Mouse (Mus musculus) lung, embryonic 14.5 days (tissue): ENCODE data around the gene Fmnl2. TPM values are rescaled to one million over a fixed set of nuclear protein-coding genes. Genes with fewer than 3 reads are reported as not detected.
A peak's percentile ranks its signal among the peaks of the same experiment; 100 is the strongest.

Experiments used
- ATAC-seq: fragments of 200-750 bp; cut with Nextera tagmentation; 2 replicates; pipeline ENCODE4 v1.8.0; 2017; ENCODE audit warnings: mild to moderate bottlenecking, moderate TSS enrichment, moderate library complexity; ENCODE audit not compliant: insufficient read depth
- DNase-seq: peaks from one replicate; pipeline ENCODE4 v3.0.0-alpha.2; 2015
- H3K27ac ChIP-seq: fragments of 300-500 bp; sonication (generic); 2 replicates; pipeline ENCODE4 v1.5.1; 2014; ENCODE audit warnings: low read depth, mild to moderate bottlenecking, moderate library complexity
- H3K27me3 ChIP-seq: fragments of 300-500 bp; sonication (generic); 2 replicates; pipeline ENCODE4 v1.6.1; 2014; ENCODE audit warnings: low read length, control low read depth; ENCODE audit not compliant: insufficient read depth
- H3K36me3 ChIP-seq: fragments of 300-500 bp; sonication (generic); 2 replicates; pipeline ENCODE4 v1.6.1; 2014; ENCODE audit warnings: control low read depth; ENCODE audit not compliant: insufficient read depth
- H3K4me1 ChIP-seq: fragments of 300-500 bp; sonication (generic); 2 replicates; pipeline ENCODE4 v1.6.1; 2014; ENCODE audit warnings: antibody characterized with exemption, control low read depth; ENCODE audit not compliant: insufficient read depth
- H3K4me2 ChIP-seq: fragments of 300-500 bp; sonication (generic); 2 replicates; pipeline ENCODE4 v1.6.1; 2014; ENCODE audit warnings: mild to moderate bottlenecking
- H3K4me3 ChIP-seq: fragments of 300-500 bp; sonication (generic); 2 replicates; pipeline ENCODE4 v1.5.1; 2014; ENCODE audit warnings: low read depth, low read length
- H3K9ac ChIP-seq: fragments of 300-500 bp; sonication (generic); 2 replicates; pipeline ENCODE4 v1.6.1; 2014
- H3K9me3 ChIP-seq: fragments of 300-500 bp; sonication (generic); 2 replicates; pipeline ENCODE4 v1.6.1; 2016; ENCODE audit warnings: low read depth, low read length, control low read depth
- CTCF ChIP-seq: IDR thresholded peaks from 2 replicates; pipeline ENCODE4 v1.5.1; 2016; ENCODE audit warnings: antibody characterized with exemption, low read depth
- WGBS: fragments of 180-500 bp; shearing (Covaris S2); extraction: QIAGEN DNeasy Blood & Tissue Kit; methylation state at CpG from one replicate; pipeline ENCODE4 v1.1.7; 2014; 5-methylcytosine and 5-hydroxymethylcytosine counted together
- polyA plus RNA-seq: library from polyadenylated mRNA; unstranded; fragments of >200 nt; fragmentation: Nextera tagmentation; extraction: Ambion mirVana; gene quantifications from 2 replicates; pipeline ENCODE4 v1.2.1, GENCODE M21; 2014

The Fmnl2 gene
- polyA plus RNA-seq, 1 experiment from 2014 or later: 5.0 TPM

DNA sequence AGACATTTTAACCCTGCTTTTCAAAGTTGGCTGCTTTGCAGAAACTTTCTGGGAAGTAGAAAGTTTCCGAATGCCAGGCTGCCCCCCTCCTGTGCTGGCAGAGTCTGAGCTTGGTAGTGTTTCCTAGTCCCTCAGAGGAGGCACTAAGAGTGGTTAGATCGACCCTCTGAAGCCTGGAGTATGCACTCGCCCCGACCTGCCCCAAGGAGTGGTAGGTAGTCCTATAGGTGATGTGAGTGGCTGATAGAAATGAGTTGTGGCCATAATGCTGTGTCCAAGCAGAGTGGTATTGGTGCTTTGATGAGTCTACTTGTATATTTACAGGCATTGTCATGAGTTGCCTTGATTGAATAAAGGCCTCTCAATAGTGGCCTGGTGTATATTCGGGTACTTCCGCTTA lies 116.4 kb downstream of the Fmnl2 start:
- Histone ChIP-seq H3K36me3 (no peaks in the 10 kb centered on the region), H3K4me3 (no peak overlapping the region), H3K9ac (no peak overlapping the region), H3K4me1 (0 out of 2 replicates have a peak, but pooled peaks cover 3% of the 10 kb centered on the region), H3K27ac (no peak overlapping the region), H3K9me3 (no peaks in the 10 kb centered on the region), H3K4me2 (no peak overlapping the region), H3K27me3 (no peaks in the 10 kb centered on the region)
- DNase-seq (no peak), ATAC-seq (no peak)
- no peak for TF ChIP-seq CTCF
- WGBS: 89% methylated on average over 6 of the region's 6 CpGs

DNA sequence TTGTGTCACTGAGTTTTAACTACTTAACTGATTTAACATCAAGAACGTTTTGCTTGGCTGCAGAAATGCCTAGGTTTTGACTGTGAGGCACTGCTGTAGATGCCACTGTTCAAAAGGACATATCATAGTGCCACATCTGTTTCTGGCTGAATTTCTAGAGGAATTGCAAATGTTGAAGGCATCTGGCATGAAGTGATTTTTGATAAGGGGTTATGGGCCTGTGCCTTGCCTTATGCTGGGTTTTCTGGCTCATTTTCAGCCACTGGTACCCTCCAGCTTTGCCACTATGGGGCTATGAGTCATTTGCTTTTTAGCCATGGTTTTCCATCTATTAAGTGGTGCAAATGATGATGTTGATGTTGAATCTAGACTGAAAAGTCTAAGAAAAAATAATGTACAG lies 117.1 kb downstream of the Fmnl2 start:
- WGBS: 67% methylated on average over 1 of the region's 1 CpGs
- no peak for TF ChIP-seq CTCF

DNA sequence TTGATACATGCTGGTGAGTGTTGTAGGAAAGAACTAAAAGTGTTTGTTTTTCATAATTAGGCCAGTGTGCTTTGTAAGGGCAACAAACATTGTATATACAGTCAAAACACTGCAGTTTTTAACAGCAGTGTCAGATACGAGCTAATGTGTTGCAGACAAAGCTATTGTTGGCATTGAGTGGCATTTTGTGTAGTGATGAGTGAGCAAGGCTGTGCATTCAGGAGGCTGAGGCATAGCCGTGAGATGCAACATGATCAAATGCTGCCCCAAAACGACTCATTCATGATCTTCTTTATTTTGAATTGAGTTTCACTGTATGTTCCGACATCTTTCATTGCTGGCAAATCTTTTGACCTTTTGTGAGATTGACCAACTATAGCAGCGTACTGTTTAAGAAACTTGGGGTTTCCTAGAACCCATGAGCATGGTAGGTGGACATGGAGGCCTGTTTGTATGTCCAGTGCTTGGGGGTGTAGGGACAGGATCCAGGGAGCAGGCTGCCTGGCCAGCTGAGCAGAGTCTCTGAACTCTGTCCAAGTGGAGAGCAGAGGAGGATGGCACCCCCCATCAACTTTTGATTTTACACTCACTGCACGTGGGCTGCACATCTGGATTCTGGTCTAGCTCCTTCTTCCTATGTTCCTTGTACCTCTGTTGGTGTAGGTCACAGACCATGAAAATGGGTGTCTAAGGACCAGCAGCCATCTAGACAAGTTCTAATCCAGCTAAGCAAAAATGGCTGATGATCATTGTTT lies 120.4 kb downstream of the Fmnl2 start:
- Histone ChIP-seq H3K27me3 (no peaks in the 10 kb centered on the region), H3K27ac (no peak overlapping the region), H3K4me3 (no peak overlapping the region), H3K36me3 (no peaks in the 10 kb centered on the region), H3K9me3 (no peaks in the 10 kb centered on the region), H3K9ac (no peak overlapping the region), H3K4me1 (peaks cover 10% of the 10 kb centered on the region; the same call in 1 of the 2 replicates), H3K4me2 (no peak overlapping the region)
- 83% methylated on average over 6 of the region's 6 CpGs for WGBS
- DNase-seq: no peak
- no peak for TF ChIP-seq CTCF
- ATAC-seq: no peak

More for the DNA sequence above, 117.1 kb downstream of the Fmnl2 start:
- Histone ChIP-seq H3K4me1 (peaks cover 5% of the 10 kb centered on the region; the same call in 1 of the 2 replicates), H3K4me2 (no peak overlapping the region), H3K27me3 (no peaks in the 10 kb centered on the region), H3K9me3 (no peaks in the 10 kb centered on the region), H3K4me3 (no peak overlapping the region), H3K27ac (no peak overlapping the region), H3K9ac (no peak overlapping the region), H3K36me3 (no peaks in the 10 kb centered on the region)
- ATAC-seq (no peak), DNase-seq (no peak)

DNA sequence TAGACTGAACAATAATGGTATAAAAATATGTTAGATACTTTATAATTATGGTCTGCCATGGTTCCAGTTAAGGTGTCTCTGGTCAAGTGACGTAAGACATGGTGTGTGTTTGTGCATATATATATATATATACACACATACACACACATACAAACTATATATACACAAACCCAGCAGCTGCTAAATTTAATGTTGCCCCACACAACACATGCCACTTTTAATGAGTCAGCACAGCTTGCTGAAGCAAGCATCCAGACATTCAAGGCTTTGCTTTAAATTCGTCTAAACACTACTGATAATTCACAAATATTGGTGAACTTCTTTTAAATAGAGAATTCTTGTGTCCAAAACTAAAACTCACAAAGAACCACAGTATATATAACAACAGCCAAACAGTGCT lies 121.1 kb downstream of the Fmnl2 start:
- H3K36me3 ChIP-seq: no peaks in the 10 kb centered on the region
- DNase-seq: no peak

DNA sequence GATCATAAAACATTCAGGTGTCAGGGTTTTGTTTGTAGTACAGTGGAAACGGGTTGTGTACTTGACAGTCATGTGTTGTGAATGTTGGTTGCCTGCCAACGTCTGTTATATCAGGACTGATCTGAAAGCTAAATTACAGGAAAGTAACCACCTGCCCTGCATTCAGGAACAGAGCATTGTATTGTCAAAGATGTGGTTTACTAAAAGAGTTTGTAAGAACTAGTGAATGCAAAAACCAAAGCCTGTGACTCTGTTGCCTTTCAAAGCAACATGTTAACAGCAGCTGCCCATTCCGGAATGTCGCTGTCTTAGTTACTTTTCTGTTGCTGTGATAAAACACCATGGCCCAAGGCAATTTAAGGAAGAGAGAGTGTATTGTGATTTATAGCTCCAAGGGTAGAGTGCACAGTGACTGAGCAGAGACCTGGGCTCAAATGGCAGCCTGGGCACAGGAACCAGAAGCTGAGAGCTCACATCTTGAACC lies 121.7 kb downstream of the Fmnl2 start:
- no peak overlapping the region for H3K4me2 ChIP-seq
- DNase-seq (peak; percentile 55), ATAC-seq (no peak)
- H3K4me1 ChIP-seq: peaks cover 7% of the 10 kb centered on the region; the same call in 1 of the 2 replicates
- H3K36me3 ChIP-seq: no peaks in the 10 kb centered on the region
- no peak overlapping the region for H3K9ac ChIP-seq
- H3K27ac ChIP-seq: no peak overlapping the region; the same call in 1 of the 2 replicates
- WGBS: 44% methylated on average over 4 of the region's 4 CpGs
- no peaks in the 10 kb centered on the region for H3K9me3 ChIP-seq
- no peak overlapping the region for H3K4me3 ChIP-seq
- no peak for TF ChIP-seq CTCF
- no peaks in the 10 kb centered on the region for H3K27me3 ChIP-seq

More for the DNA sequence above, 121.1 kb downstream of the Fmnl2 start:
- no peak for TF ChIP-seq CTCF
- no peak overlapping the region for H3K4me2 ChIP-seq
- H3K4me1 ChIP-seq: peaks cover 7% of the 10 kb centered on the region; the same call in 1 of the 2 replicates
- H3K27ac ChIP-seq: no peak overlapping the region
- WGBS: 64% methylated on average over 2 of the region's 2 CpGs
- H3K4me3 ChIP-seq: no peak overlapping the region
- H3K27me3 ChIP-seq: no peaks in the 10 kb centered on the region
- no peak overlapping the region for H3K9ac ChIP-seq
- no peak for ATAC-seq
- no peaks in the 10 kb centered on the region for H3K9me3 ChIP-seq

DNA sequence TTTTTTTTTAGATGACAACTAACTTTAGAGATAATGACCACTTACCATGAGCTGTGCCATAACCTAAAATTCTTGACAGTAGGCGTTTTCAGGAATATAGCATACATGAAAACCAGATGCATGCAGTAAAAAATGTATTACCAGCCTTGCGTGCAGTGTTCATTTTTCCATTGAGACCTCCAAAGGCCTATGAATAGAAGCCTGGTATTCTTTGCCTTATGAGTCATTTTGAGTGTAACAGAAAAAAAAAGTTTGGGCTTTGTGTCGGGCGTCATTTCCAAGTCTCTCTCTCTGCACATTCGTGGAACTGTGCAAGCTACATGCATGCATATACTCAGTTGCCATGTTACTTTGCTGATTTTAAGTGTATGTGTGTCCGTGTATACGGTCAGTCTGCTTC lies 123.5 kb downstream of the Fmnl2 start:
- H3K36me3 ChIP-seq: no peaks in the 10 kb centered on the region
- WGBS: 81% methylated on average over 7 of the region's 7 CpGs
- no peak overlapping the region for H3K4me2 ChIP-seq
- DNase-seq (no peak), ATAC-seq (no peak)
- H3K27ac ChIP-seq: no peak overlapping the region
- no peak overlapping the region for H3K4me3 ChIP-seq
- TF ChIP-seq CTCF: no peak
- no peaks in the 10 kb centered on the region for H3K9me3 ChIP-seq
- peaks cover 7% of the 10 kb centered on the region; the same call in 1 of the 2 replicates for H3K4me1 ChIP-seq
- no peaks in the 10 kb centered on the region for H3K27me3 ChIP-seq
- no peak overlapping the region for H3K9ac ChIP-seq

DNA sequence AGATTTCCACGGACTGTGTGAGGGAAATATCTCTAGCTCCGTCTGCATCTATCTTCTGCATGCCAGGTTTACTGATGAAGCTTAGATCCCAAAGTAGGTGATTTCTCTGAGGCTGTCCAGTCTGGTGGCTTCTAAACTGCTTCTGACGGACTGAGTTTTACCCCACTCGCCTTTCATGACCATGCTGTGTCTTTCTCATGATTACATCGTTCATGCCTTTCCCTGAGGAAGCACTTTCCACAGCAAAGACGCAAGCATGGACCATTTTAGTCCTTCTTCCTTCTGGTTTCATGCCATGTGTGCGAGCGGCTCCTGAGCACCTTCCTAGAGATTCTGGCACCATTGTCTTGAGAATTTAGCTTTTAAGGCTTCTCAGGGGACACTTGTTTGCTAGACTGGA lies 123.9 kb downstream of the Fmnl2 start:
- H3K4me2 ChIP-seq: no peak overlapping the region
- H3K9ac ChIP-seq: no peak overlapping the region
- no peaks in the 10 kb centered on the region for H3K9me3 ChIP-seq
- WGBS: 84% methylated on average over 8 of the region's 8 CpGs
- H3K27ac ChIP-seq: no peak overlapping the region
- no peaks in the 10 kb centered on the region for H3K27me3 ChIP-seq
- DNase-seq (no peak), ATAC-seq (no peak)
- no peak for TF ChIP-seq CTCF
- no peak overlapping the region for H3K4me3 ChIP-seq
- H3K4me1 ChIP-seq: peaks cover 7% of the 10 kb centered on the region; the same call in 1 of the 2 replicates
- no peaks in the 10 kb centered on the region for H3K36me3 ChIP-seq
